Mouse (Mus musculus) CH12.LX (cell line): ENCODE measurements at regions not wholly inside any gene's neighbourhood (a gene's known extent, or its start where the extent isn't known, plus 50 kb on each side); places are given as distances from the start of the nearest gene placed in this dataset.

Source experiments
- DNase-seq: peaks from one replicate; pipeline ENCODE4 v3.0.0-alpha.2; 2013; ENCODE audit errors: extremely low read depth
- H3K27ac ChIP-seq: 2 replicates; pipeline ENCODE4 v1.5.1; 2012; ENCODE audit warnings: low read depth, mild to moderate bottlenecking, control low read depth, moderate library complexity; ENCODE audit not compliant: insufficient read depth
- H3K27me3 ChIP-seq: replicated peaks from 2 replicates; pipeline ENCODE3; 2012; ENCODE audit warnings: inconsistent platforms
- H3K36me3 ChIP-seq, 2 experiments: replicated peaks in 1 of 2; 2 replicates each; pipeline versions ENCODE3 to v1.6.1; 2012; ENCODE audit warnings: inconsistent platforms in 1 of 2, low read length in 1 of 2, mild to moderate bottlenecking in 1 of 2, mixed read lengths in 1 of 2, moderate library complexity in 1 of 2; ENCODE audit not compliant: control insufficient read depth in 1 of 2, insufficient read depth in 1 of 2
- H3K4me1 ChIP-seq, 2 experiments: 2 replicates each; pipeline ENCODE4 v1.6.1; 2012; ENCODE audit warnings: inconsistent platforms in 1 of 2, moderate library complexity in 1 of 2; ENCODE audit not compliant: insufficient read depth in 2 of 2, control insufficient read depth in 1 of 2
- H3K4me2 ChIP-seq: 2 replicates; pipeline ENCODE4 v1.6.1; 2012; ENCODE audit warnings: low read depth, mild to moderate bottlenecking, control low read depth; ENCODE audit not compliant: poor library complexity, insufficient read depth, severe bottlenecking
- H3K4me3 ChIP-seq, 3 experiments: fragments of 150-350 bp in 1 of 3; sonication (generic) in 1 of 3; replicated peaks in 1 of 3; 2 replicates each; pipeline versions ENCODE3 to v1.5.1; 2011 to 2012; ENCODE audit warnings: low read depth in 2 of 3, low read length in 2 of 3, mild to moderate bottlenecking in 2 of 3, moderate library complexity in 2 of 3, control low read depth in 1 of 3, improper control_type of control experiment in 1 of 3, inconsistent platforms in 1 of 3, mixed read lengths in 1 of 3; ENCODE audit not compliant: poor library complexity in 1 of 3
- H3K79me2 ChIP-seq: replicated peaks from 2 replicates; pipeline ENCODE4 v1.6.1; 2012; ENCODE audit warnings: mild to moderate bottlenecking, moderate library complexity; ENCODE audit not compliant: control insufficient read depth, poor library complexity, insufficient read depth, severe bottlenecking; ENCODE audit errors: extremely low read depth
- H3K9ac ChIP-seq: 2 replicates; pipeline ENCODE4 v1.6.1; 2012; ENCODE audit warnings: low read depth, mild to moderate bottlenecking, control low read depth, moderate library complexity; ENCODE audit not compliant: insufficient read depth
- H3K9me3 ChIP-seq: replicated peaks from 2 replicates; pipeline ENCODE3; 2012; ENCODE audit warnings: low read length, inconsistent platforms, mixed read lengths
- BHLHE40 ChIP-seq: IDR thresholded peaks from 2 replicates; pipeline ENCODE4 v1.6.1; 2011; ENCODE audit warnings: mild to moderate bottlenecking, low read depth, low read length, improper control_type of control experiment
- CHD1 ChIP-seq: IDR thresholded peaks from 2 replicates; pipeline ENCODE4 v1.6.1; 2012; ENCODE audit warnings: low read depth, low read length, improper control_type of control experiment, inconsistent platforms
- CTCF ChIP-seq, 2 experiments: IDR thresholded peaks in 1 of 2; conservative IDR thresholded peaks in 1 of 2; 2 replicates each; pipeline ENCODE4 v1.5.1; 2011 to 2012; ENCODE audit warnings: low read depth in 2 of 2, low read length in 2 of 2, improper control_type of control experiment in 1 of 2, inconsistent platforms in 1 of 2, mild to moderate bottlenecking in 1 of 2, moderate library complexity in 1 of 2
- E2F4 ChIP-seq: IDR thresholded peaks from 2 replicates; pipeline ENCODE4 v1.6.1; 2011; ENCODE audit warnings: low read depth, low read length, improper control_type of control experiment; ENCODE audit not compliant: insufficient replicate concordance
- ELF1 ChIP-seq: IDR thresholded peaks from 2 replicates; pipeline ENCODE4 v1.6.1; 2014; ENCODE audit warnings: low read depth, mild to moderate bottlenecking, inconsistent platforms, low read length, improper control_type of control experiment
- EP300 ChIP-seq: IDR thresholded peaks from 2 replicates; pipeline ENCODE4 v1.6.1; 2011; ENCODE audit warnings: low read length, improper control_type of control experiment
- HCFC1 ChIP-seq: IDR thresholded peaks from 2 replicates; pipeline ENCODE4 v1.6.1; 2012; ENCODE audit warnings: low read depth, mild to moderate bottlenecking, inconsistent platforms, low read length, improper control_type of control experiment
- IRF4 ChIP-seq: IDR thresholded peaks from 2 replicates; pipeline ENCODE4 v1.6.1; 2014; ENCODE audit warnings: low read depth, mild to moderate bottlenecking, inconsistent platforms, low read length, improper control_type of control experiment
- JUN ChIP-seq: IDR thresholded peaks from 2 replicates; pipeline ENCODE4 v1.6.1; 2011; ENCODE audit warnings: low read depth, mild to moderate bottlenecking, low read length, improper control_type of control experiment, moderate library complexity; ENCODE audit not compliant: insufficient read depth
- JUND ChIP-seq: conservative IDR thresholded peaks from 2 replicates; pipeline ENCODE4 v1.6.1; 2011; ENCODE audit warnings: low read depth, low read length, improper control_type of control experiment
- MAX ChIP-seq: IDR thresholded peaks from 2 replicates; pipeline ENCODE4 v1.6.1; 2011; ENCODE audit warnings: low read length, improper control_type of control experiment
- MAZ ChIP-seq: IDR thresholded peaks from 2 replicates; pipeline ENCODE4 v1.6.1; 2012; ENCODE audit warnings: low read depth, mild to moderate bottlenecking, inconsistent platforms, low read length, improper control_type of control experiment, moderate library complexity
- MXI1 ChIP-seq: IDR thresholded peaks from 2 replicates; pipeline ENCODE4 v1.6.1; 2011; ENCODE audit warnings: mild to moderate bottlenecking, low read depth, low read length, improper control_type of control experiment
- NELFE ChIP-seq: IDR thresholded peaks from 2 replicates; pipeline ENCODE4 v1.6.1; 2011; ENCODE audit warnings: low read depth, low read length, improper control_type of control experiment
- RCOR1 ChIP-seq: conservative IDR thresholded peaks from 2 replicates; pipeline ENCODE4 v1.6.1; 2012; ENCODE audit warnings: low read depth, mild to moderate bottlenecking, inconsistent platforms, low read length, improper control_type of control experiment
- TCF12 ChIP-seq: IDR thresholded peaks from 2 replicates; pipeline ENCODE4 v1.6.1; 2014; ENCODE audit warnings: low read depth, mild to moderate bottlenecking, inconsistent platforms, low read length, improper control_type of control experiment
- USF1 ChIP-seq: IDR thresholded peaks from 2 replicates; pipeline ENCODE4 v1.6.1; 2014; ENCODE audit warnings: low read depth, mild to moderate bottlenecking, inconsistent platforms, low read length, improper control_type of control experiment
- USF2 ChIP-seq: conservative IDR thresholded peaks from 2 replicates; pipeline ENCODE4 v1.6.1; 2011; ENCODE audit warnings: low read depth, low read length, improper control_type of control experiment
- ZC3H11A ChIP-seq: IDR thresholded peaks from 2 replicates; pipeline ENCODE4 v1.6.1; 2012; ENCODE audit warnings: low read depth, mild to moderate bottlenecking, inconsistent platforms, low read length, improper control_type of control experiment
- dilution Hi-C: fragments of 300-500 bp; cut with MboI; formaldehyde crosslinking; loops from 2 replicates; pipeline ENCODE4 v1.14.3; 2020; ENCODE audit warnings: low sequenced_read_pairs; ENCODE audit not compliant: extremely low pct_unique_long_range_greater_than_20kb, extremely low pct_ligation_motif_present
- in situ Hi-C: fragments of 300-500 bp; cut with MboI; formaldehyde crosslinking; loops from 3 replicates; pipeline ENCODE4 v1.14.3; 2019; ENCODE audit warnings: low sequenced_read_pairs, low pct_ligation_motif_present, low pct_unique_long_range_greater_than_20kb, mixed read lengths

GRCm38 (mm10) chr2:57909706-57910105 is 88.0 kb upstream of the Galnt5 start:
- DNase-seq, result no peak
- H3K9me3 ChIP-seq, result no peaks in the 10 kb centered on the region
- in situ Hi-C loops (no loop called here), dilution Hi-C loops (no loop called here)
- H3K9ac ChIP-seq, result no peak overlapping the region
- no peak overlapping the region for H3K4me2 ChIP-seq
- no peaks in the 10 kb centered on the region for H3K27me3 ChIP-seq
- TF ChIP-seq ELF1, result no peak
- TF ChIP-seq ZC3H11A, result no peak
- no peak overlapping the region for H3K27ac ChIP-seq
- no peak overlapping the region for H3K4me3 ChIP-seq
- no peaks in the 10 kb centered on the region for H3K36me3 ChIP-seq
- H3K4me1 ChIP-seq, result no peaks in the 10 kb centered on the region
- no peaks in the 10 kb centered on the region for H3K79me2 ChIP-seq

- no peak for DNase-seq
- Histone ChIP-seq H3K4me1 (no peaks in the 10 kb centered on the region), H3K9me3 (no peaks in the 10 kb centered on the region), H3K4me2 (no peak overlapping the region), H3K4me3 (no peak overlapping the region), H3K9ac (no peak overlapping the region), H3K36me3 (no peaks in the 10 kb centered on the region), H3K27me3 (no peaks in the 10 kb centered on the region), H3K27ac (no peak overlapping the region), H3K79me2 (no peaks in the 10 kb centered on the region)
- in situ Hi-C loops, result no loop called here
- dilution Hi-C loops, result no loop called here
- TF ChIP-seq CHD1 (no peak), ELF1 (no peak), JUND (no peak), NELFE (no peak), EP300 (no peak), CTCF (conservative IDR thresholded peaks at IDR 0.05 in 1 of 2, IDR thresholded peaks at IDR 0.05 in 1 of 2; ENCODE audit: low read depth in 2 of 2, low read length in 2 of 2) (no peak), MXI1 (no peak), USF1 (no peak), JUN (no peak), MAX (no peak), BHLHE40 (no peak), USF2 (no peak), RCOR1 (no peak), HCFC1 (no peak), TCF12 (no peak), MAZ (no peak), IRF4 (no peak), E2F4 (no peak)
Measured at GRCm38 (mm10) chr2:57916375-57917023, 81.2 kb upstream of the Galnt5 start.
